Mouse (Mus musculus) testis, postnatal 10 days (tissue): ENCODE results near the gene Enpp7.

Experiments used
- DNase-seq: peaks from one replicate; pipeline ENCODE4 v3.0.0; 2021; ENCODE audit warnings: low spot score

Enpp7 gene

GRCm38 (mm10) chr11:119036447-119036846 is 48.5 kb downstream of the Enpp7 start:
- no peak for DNase-seq

GRCm38 (mm10) chr11:119036934-119037779 is 49.2 kb downstream of the Enpp7 start:
- DNase-seq: no peak

- no peak for DNase-seq
Observed at GRCm38 (mm10) chr11:119037780-119038401, 49.9 kb downstream of the Enpp7 start.

DNA sequence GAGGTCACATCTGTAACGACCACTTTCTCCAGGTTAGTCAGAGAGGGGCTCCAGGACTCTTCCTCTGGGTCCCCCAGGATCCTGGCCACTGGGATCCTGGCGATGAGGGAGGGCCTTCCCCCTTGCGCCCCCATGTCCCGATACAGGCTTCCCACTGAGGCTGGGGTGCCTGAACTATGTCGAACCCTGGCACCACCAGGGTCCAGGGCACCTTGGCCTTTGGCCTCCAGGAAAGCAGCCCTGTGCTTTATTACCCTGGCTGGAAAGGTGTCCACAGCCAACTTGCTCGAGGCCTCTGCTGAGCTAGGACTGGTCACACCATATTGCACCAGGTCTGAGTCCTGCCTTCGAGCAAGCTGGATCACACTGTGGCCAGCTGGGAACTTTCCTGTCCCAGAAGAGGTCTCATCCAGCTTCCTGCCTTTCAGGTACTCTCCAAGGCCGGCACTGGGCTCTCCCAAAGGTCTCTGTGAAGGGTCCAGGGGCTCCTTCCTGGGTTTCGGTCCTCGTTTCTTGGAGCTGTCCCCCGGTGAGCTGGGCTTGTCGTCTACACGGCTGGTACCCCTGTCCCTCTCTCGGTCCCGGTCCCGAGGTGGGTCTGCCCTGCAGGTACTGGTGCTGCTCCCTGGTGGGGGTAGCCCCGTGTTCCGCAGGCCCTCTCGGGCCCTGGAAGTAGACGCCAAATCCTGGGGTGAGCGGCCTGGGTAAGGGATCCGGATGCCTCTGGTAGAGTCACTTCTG is 50.9 kb downstream of the Enpp7 start:
- DNase-seq: no peak

GRCm38 (mm10) chr11:119039732-119040512 is 51.9 kb downstream of the Enpp7 start:
- no peak for DNase-seq

- peak; percentile 99 for DNase-seq
Observed at GRCm38 (mm10) chr11:119040600-119041324, 52.8 kb downstream of the Enpp7 start, which contains the start of gene Cbx8. Gene Cbx8 (minus strand): TSS chr11:119040969.

DNA sequence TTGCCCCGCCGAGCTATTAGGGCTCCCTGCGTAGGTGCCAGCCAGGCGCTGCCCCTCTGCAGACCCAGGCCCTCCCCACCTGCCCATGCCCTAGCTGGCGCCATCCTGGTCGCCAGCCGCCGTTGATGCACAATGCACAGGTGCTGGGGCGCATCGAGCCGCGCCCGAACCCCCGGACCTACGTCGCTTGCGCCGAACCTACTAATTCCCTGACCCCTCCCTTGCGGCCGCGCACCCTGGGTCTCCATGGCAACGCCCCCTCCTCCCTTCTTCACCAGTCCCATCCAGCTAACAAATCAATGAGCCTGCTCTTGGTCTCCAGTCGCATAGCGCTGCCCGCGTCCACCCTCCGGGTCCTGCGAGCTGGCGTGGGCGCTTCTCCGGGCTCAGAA is 53.3 kb downstream of the Enpp7 start:
- no peak for DNase-seq

GRCm38 (mm10) chr11:119041750-119042465 is 53.9 kb downstream of the Enpp7 start:
- DNase-seq: no peak
